Mouse (Mus musculus): ENCODE measurements around the gene Cep63.

DNA sequence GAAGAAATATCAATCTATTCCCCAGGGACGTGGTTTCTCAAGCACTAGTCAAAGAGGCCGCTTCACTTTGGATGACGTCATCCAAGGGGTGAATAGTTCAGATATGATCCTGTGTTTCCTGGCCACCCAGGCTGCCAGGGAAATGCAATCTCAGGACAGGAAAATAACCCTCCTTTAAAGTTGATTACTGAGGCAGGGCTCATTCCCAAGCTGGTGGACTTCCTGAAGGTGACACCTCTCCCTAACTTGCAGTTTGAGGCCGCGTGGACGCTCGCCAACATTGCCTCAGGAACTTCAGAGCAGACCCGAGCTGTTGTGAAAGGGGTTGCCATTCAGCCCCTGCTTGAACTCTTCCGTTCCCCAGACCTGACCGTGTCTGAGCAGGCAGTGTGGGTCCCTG is 74.6 kb downstream of the Cep63 start:
- TF ChIP-seq CTCF (IDR thresholded peaks at IDR 0.05; ENCODE audit: borderline replicate concordance, control insufficient read depth, extremely low read depth, insufficient read depth, low read length, poor library complexity) (no peak), POLR2A (IDR thresholded peaks at IDR 0.05; ENCODE audit: control insufficient read depth, extremely low read depth, insufficient read depth, low read length, poor library complexity) (no peak)
